Mouse (Mus musculus) retina, postnatal 7 days (tissue): ENCODE data around the gene Srek1.

ENCODE experiments used
- DNase-seq: peaks from one replicate; pipeline ENCODE4 v3.0.0-alpha.2; 2012; ENCODE audit warnings: low read depth, low spot score

The Srek1 gene

GRCm38 (mm10) chr13:103774119-103774757, at the start of gene Srek1:
Gene Srek1, minus strand, starts transcription at chr13:103774608.
- DNase-seq: peak; percentile 95

GRCm38 (mm10) chr13:103822270-103822669, 47.9 kb upstream of the Srek1 start:
- DNase-seq: no peak

DNA sequence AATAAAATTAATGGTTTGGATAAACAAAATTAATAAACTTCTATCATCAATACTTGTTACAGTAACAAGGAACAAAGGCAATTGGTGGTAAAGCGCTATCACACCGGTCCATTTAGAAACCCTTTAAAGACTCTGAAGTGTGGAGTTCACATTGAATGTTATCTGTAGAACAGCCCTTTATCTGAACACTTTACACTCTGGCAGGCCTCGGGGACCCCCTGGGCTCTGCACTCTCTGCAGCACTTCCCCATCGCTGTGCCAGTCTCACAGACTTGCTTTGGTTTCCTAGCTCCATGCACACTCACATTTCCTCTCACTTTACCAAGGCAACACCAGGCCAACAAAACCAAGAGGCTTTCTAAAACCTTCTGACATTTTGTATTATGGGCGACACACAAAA, 45.0 kb upstream of the Srek1 start:
- DNase-seq: no peak

DNA sequence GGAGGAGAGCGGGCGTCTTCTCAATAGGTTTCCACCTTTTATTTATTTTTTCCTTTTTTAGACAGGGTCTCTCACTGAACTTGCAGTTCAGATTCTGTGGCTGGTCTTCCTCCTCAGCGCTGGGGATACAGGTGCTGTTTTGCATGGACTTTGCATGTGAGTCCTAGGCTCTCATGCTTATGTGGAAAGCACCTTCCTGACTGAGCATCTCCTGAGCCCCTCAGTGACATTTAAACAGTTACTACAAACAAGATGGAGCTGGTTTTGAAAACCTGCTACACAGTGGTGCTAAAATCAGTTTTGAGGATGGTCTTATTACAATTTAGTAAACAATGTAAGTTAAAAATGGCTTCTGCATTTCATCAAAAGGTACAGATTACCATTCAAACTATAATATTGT, 43.5 kb upstream of the Srek1 start:
- no peak for DNase-seq

DNA sequence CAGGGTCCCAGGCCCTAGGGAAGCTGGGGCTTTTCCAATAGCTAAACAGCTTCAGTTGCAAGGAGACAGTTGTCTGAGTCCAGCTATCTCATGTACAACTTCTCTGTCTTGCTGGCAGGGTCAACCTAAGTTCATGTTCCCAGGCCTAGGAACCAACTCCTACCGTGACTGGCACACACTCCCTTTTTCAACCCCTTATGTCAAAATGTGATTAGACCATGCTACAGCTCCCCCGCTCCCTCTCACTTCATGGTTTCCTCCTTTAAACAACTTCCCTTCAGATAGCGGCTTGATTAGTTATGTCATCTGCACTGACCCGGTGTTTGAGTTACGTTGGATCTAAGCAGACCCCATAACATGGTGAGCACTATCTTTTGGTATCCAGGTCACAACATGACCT, 33.1 kb upstream of the Srek1 start:
- no peak for DNase-seq

DNA sequence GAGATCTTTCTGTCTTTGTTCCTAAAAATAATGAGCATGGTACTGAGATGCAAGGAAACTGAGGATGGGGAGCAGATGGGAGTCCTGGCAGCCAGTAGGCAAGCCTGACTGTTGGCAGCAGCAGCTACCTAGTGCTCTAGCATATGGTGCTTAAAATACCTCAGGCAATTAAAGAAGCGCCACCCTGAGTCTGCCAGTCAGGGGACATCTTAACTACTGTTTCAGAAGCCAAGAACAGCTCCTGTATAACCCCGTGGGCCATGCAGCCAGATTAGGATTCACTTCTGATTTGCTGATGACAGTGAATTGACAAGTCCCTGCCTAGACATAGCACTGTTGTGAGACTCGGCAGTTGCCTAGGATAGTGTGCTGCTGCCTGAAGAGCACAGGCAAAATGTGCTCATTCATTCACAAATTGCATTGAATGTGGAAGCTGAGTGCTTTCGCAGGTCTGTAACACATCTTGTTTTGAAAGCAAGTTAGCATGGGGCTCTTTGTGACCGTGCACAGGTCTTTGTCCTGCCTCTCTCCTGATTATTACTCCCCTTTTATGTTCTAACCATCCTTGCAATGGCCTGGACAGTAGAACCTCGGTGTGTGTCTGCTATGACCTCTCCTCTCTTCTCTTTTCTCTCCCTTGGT, 31.9 kb upstream of the Srek1 start:
- DNase-seq: no peak

DNA sequence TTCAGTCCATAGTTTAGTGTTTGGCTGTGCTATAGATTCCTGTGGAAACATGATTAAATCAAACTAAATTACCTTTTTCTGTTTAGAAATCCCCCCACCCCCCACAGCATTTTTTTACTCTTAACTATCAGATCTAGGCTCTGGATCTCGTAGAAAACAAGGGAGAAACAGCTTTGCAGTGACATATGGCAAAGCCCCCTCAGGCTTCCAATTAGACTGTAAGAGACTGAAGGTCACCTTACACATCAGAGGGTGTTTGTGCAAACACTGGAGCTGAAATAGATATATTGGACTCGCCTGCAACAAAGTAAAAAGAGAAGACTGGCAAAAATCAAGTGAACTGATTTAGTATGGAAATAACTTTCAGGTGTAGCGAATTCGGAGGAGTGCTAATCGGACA, 29.3 kb upstream of the Srek1 start:
- no peak for DNase-seq

- no peak for DNase-seq
Measured at GRCm38 (mm10) chr13:103801021-103801420, 26.6 kb upstream of the Srek1 start.

GRCm38 (mm10) chr13:103794688-103795543, 20.5 kb upstream of the Srek1 start:
- no peak for DNase-seq

GRCm38 (mm10) chr13:103779922-103780585, 5.6 kb upstream of the Srek1 start:
- peak; percentile 36 for DNase-seq

DNA sequence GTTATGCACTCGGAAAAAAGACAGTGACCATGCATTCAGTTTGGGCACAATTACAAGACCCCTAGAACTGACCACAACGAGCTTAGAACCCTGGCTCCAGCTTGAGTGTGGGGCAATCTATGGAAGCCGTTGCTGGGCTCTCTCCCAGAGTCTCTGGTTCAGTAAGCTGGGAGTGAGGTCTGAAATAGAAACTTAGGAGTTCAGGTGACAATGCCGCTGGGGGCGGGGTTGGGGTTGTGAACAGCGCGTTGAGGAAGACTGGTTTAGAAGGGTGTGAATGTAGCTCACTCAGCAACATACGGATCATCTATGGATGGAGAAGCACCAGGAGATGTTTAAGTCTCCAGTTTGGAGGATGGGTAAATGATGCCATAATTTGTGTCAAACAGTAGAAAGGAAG, 2.7 kb upstream of the Srek1 start:
- DNase-seq: no peak

GRCm38 (mm10) chr13:103773407-103774118, 845 bp downstream of the Srek1 start:
- no peak for DNase-seq

DNA sequence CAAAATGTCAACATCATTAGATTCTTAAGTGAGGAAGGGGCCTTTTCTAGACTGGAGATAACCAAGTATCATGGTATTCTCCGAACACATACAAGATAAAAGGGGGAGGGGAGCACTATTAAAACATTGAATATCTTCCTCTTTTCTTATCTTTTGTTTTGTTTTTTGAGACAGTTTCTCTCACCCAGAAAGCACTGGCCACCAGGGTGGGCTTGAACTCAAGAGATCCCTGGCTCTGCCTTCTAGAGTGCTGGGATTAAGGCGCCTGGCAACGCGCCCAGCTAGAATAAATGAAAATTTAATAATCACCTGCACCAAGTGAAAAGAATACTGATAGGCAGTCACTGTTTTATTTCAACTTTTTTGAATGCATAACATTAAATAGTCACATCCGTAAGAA, 1.5 kb downstream of the Srek1 start:
- DNase-seq: no peak

GRCm38 (mm10) chr13:103770821-103771220, 3.6 kb downstream of the Srek1 start:
- DNase-seq: no peak

DNA sequence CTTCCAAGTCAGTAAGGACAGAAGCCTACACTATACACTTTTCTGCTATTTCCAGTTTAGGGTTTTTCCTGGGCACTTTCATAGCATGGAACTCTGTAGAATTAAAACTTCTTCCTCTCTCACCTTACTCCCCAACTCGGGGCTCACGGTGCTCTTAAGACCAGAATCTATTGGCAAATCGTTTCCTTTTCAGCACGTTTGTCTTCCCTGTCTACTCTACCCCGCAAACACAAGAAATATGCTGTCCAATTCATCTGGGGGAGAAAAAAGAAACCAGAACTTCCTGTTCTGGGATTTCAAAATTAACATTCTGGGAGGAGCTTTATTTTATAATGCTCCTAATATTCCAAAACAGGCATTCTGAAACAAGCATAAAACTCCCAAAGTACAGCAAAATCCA, 6.5 kb downstream of the Srek1 start:
- DNase-seq: no peak

GRCm38 (mm10) chr13:103763640-103764039, 10.8 kb downstream of the Srek1 start:
- no peak for DNase-seq

DNA sequence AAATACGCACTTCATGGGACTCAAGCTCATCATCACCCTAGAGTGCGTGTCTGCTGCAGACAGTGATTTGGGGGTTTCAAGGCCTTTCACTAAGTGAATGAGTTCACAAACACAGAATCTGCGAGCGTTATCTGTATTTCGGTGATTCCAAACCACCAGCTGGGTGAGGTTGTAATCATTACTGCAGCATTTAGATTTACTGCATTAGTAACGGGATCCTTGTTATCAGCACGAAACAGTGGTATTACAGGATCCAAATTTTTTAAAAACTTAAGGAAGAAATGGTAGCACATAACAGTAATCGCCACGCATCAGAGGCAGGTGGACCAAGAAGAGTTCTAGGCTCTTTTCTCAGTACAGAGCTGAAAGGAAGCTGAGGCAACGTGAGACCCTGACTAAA, 12.4 kb downstream of the Srek1 start:
- no peak for DNase-seq

- peak; percentile 13 for DNase-seq
Measured at GRCm38 (mm10) chr13:103751421-103751820, 23.0 kb downstream of the Srek1 start.

- no peak for DNase-seq
Measured at GRCm38 (mm10) chr13:103745688-103746087, 28.7 kb downstream of the Srek1 start.

DNA sequence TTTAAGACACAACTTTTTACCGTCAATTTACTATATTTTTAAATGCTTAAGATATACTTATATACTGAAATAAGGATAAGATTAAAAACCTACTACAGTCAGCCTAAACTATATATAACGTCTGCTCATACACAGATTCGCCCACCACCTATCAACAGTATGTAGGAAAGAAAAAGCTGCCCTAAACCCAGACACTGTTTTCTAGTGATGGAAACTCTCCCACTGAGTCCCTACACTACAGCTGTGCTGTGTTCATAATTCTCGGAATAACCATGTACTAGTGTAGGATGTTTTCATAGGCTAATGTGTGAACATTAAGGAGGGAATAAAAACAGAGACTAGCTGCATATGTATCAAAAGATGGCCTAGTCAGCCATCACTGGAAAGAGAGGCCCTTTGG, 29.2 kb downstream of the Srek1 start:
- DNase-seq: no peak

DNA sequence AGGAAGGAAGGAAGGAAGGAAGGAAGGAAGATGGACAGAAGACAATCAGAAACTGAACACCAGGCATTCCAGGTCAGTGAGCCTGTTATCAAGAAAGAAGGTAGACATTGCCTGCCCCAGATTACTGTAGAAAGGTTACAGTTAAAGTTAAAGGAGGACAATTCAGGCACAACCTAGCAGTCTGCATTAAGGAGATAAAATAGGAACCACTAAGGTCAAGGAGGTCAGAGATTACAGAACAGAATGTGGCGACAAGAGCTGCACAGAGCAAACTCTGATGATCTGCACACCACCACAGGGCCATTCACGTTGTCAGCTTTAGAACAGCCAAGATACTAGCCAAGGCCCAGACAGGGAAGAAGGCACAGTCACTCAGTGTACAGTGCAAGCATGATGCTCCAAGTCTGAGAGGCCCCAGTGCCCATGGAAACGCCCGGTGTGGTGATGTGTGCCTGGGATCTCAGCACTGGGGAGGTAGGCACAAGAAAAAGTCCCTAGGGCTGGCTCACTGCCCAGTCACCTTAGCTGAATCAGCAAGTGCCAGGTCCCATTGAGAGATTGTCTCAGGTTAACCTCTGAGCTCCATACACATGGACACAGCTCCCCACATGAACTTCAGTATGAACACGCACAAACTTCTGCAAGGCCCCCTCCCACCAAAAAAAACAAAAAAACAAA, 38.9 kb downstream of the Srek1 start:
- no peak for DNase-seq
